Mouse (Mus musculus) erythroblast, embryonic 14.5 days (primary cell): ENCODE data around the gene Itgam. TPM values are rescaled to one million over a fixed set of nuclear protein-coding genes. Genes with fewer than 3 reads are reported as not detected.

Experiments used
- H3K27me3 ChIP-seq: 2 replicates; pipeline ENCODE4 v1.6.1; 2012; ENCODE audit warnings: inconsistent platforms; ENCODE audit not compliant: control insufficient read depth
- H3K36me3 ChIP-seq: 2 replicates; pipeline ENCODE4 v1.6.1; 2012; ENCODE audit warnings: mild to moderate bottlenecking, inconsistent platforms; ENCODE audit not compliant: control insufficient read depth
- H3K4me1 ChIP-seq: 2 replicates; pipeline ENCODE4 v1.6.1; 2012; ENCODE audit warnings: inconsistent platforms; ENCODE audit not compliant: control insufficient read depth
- H3K4me3 ChIP-seq: replicated peaks from 2 replicates; pipeline ENCODE3; 2012; ENCODE audit warnings: moderate library complexity, mild to moderate bottlenecking, inconsistent platforms
- H3K9me3 ChIP-seq: 2 replicates; pipeline ENCODE4 v1.6.1; 2012; ENCODE audit warnings: low read length, inconsistent platforms, mixed read lengths; ENCODE audit not compliant: control insufficient read depth
- GATA1 ChIP-seq: IDR thresholded peaks from 2 replicates; pipeline ENCODE4 v1.6.1; 2012; ENCODE audit warnings: low read length, inconsistent platforms, mixed read lengths
- TAL1 ChIP-seq: IDR thresholded peaks from 3 replicates; pipeline ENCODE4 v1.6.1; 2012; ENCODE audit warnings: low read length, inconsistent platforms, mixed read lengths
- polyA plus RNA-seq: library from polyadenylated mRNA; stranded (reverse); fragments of >175 nt; gene quantifications from 2 replicates; pipeline ENCODE4 v1.2.3, GENCODE M21; 2012

Gene Itgam
- polyA plus RNA-seq, 1 experiment, result 0.01 TPM

DNA sequence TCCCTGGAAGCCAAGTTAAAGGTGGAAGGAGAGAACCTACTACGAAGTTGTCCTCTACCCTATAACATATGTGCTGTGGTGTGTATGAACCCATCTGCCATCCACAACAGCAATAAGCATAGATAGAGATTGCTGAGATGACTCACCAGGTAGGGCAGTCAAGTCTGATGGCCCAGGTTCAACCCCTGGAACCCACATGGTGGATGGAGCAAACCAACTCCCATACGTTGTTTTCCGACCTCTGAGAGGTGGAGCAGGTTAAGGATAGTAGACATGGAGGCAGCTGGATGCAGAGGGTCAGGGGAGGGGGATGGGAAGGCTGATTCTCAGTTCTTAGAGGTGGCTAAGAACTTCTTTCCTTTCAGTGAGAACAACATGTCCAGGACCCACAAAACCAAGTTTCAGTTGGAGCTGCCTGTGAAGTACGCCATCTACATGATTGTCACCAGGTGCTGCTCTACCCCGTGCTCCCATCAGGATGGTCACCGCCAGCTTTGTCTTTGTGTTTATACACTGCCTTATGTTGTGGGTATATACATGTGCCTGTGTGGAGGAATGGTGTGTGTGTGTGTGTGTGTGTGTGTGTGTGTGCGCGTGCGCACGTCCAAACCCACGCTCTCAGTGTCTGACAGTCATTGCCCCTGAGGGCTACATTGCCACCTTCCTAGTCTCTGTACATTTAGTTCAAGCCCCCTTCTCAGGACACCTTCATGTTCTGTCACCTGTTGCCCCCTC is 52.1 kb downstream of the Itgam start:
- no peaks in the 10 kb centered on the region for H3K36me3 ChIP-seq
- H3K27me3 ChIP-seq, result no peaks in the 10 kb centered on the region
- no peak overlapping the region for H3K4me3 ChIP-seq
- TF ChIP-seq GATA1 (no peak), TAL1 (no peak)
- no peaks in the 10 kb centered on the region for H3K4me1 ChIP-seq
- no peaks in the 10 kb centered on the region for H3K9me3 ChIP-seq

DNA sequence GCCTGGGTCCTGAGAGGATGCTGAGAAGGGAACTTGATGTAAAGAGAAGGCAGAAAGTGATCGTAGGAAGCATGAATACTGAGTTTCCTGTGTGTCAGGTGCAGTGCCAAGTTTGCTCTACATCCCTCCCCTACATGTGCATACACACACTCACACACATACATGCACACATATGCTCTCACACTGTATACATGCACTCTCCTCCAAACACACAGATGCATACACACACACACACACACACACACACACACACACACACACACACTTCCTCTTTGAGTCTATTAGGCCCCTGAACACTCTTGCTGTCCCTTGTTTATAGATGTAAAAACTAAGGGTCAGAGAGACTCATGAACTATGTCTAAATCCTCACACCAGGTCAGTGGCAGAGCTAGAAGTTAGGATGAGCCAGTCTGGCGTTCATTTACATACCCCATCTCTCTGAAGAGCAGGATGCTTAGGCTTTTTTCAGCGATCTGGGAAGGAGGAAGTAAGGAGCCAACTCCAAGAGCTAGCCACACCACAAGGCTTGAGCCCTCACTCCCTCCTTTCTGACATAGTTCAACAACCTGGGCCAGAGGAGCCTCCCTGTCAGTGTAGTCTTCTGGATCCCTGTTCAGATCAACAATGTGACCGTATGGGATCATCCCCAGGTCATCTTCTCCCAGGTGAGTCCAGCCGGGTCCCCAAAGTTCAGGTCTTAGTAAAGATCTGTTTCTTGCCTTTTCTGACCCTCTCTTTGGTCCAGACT is 52.9 kb downstream of the Itgam start:
- TF ChIP-seq GATA1 (no peak), TAL1 (no peak)
- Histone ChIP-seq H3K27me3 (no peaks in the 10 kb centered on the region), H3K9me3 (no peaks in the 10 kb centered on the region), H3K36me3 (no peaks in the 10 kb centered on the region), H3K4me1 (no peaks in the 10 kb centered on the region), H3K4me3 (no peak overlapping the region)

DNA sequence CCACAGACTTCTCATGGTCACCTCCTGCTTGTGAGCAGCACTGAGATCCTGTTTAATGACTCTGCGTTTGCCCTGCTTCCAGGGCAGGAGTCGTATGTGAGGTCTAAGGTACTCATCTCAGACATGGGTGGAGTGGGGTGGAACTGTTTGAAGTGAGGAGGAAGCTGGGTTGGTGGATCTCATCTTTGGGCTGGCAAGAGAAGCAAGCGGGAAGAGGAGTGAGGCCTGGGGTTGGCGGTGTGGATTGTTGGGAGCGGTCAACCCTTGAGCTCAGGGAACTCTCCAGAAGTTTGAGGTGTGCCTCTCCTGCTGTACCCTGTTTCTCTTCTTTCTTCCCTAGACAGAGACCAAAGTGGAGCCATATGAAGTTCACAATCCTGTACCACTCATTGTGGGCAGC is 54.0 kb downstream of the Itgam start:
- no peaks in the 10 kb centered on the region for H3K9me3 ChIP-seq
- no peaks in the 10 kb centered on the region for H3K27me3 ChIP-seq
- no peak for TF ChIP-seq TAL1
- no peak for TF ChIP-seq GATA1
- H3K36me3 ChIP-seq, result no peaks in the 10 kb centered on the region
- H3K4me1 ChIP-seq, result no peaks in the 10 kb centered on the region
- H3K4me3 ChIP-seq, result no peak overlapping the region

DNA sequence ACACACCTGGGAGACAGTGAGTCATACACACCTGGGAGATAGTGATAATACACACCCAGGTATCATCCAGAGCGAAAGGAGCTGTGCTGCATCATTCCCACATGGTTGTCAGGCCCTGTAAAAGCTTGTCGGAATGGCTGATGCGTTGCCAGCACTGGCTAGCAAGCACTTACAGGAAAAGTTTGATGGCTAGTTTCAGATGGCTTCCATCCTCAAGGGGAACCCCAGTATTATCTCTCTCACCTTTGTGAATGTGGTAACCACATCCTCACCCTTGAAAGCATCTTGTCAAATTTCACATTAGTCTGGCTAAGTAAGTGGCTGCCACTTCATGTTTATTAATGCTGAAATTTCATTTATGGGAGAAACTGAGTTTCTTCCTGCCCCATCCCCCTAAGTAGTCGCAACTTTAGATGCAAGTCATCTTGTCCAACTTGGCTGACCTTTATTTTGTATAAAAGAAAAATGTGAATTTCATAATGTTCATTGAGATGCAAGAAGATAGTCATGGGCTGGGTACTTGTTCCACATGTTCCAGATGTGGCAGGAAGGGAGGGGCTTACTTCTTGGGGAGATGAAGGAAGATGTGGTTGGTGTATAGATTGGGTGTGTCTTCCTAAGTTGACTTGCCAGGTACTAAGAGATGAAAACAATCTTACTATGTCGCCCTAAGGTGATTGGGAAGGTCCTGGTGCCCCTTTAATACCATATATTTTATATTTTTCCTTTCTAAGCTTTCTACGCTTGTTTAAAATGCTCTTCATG is 57.5 kb downstream of the Itgam start:
- Histone ChIP-seq H3K27me3 (no peaks in the 10 kb centered on the region), H3K4me1 (no peaks in the 10 kb centered on the region), H3K4me3 (no peak overlapping the region), H3K36me3 (no peaks in the 10 kb centered on the region), H3K9me3 (no peaks in the 10 kb centered on the region)
- no peak for TF ChIP-seq GATA1
- TF ChIP-seq TAL1, result no peak

DNA sequence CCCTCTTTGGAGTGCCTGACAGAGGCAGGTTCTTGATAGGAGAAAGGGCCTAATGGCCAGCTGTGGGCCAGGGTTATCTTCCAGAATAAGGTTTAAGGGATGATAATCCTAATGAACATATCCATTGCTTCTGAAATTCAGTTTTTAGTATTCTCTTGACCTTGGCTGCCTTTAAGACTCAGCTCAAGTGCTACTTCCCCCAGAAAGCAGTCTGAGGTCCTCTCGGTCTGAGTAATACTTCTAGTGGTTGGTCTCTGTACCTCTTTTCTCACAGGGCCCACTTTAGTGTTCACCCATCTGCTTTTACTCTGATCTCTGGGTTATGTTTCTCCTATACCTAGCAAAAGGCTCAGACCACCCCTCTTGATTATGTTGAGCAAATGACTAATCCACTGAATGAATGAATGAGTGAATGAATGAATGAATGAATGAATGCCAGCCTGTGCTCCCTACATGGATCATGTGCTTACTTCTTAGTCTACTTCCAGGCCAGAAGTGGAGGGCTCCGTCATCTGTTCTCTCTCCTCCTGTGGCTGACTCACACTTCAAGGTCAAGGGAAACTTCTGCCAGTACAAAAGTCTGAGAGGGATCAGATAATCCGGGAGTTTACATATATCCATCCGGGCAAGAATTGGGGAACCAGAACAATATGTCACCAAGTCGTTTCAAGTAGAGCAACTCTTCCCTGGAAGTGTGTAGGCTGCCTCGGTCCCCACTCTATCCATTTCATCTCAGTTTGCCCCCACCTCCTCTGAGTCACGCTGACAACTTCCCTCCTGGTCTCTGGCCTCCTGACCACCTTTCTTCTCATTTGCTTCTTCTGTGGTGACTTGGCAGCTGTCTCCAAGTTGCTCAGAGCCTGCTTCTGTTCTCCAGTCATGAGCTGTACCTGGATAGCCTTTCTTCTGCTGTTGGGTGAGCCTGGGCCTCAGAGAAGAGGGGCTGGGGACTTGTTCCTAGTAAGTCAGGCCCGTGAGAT is 66.6 kb downstream of the Itgam start, which contains the start of gene Itgax:
Gene Itgax (plus strand): TSS at position 807 of the 980 bp plus-strand sequence.
- no peaks in the 10 kb centered on the region for H3K9me3 ChIP-seq
- no peaks in the 10 kb centered on the region for H3K36me3 ChIP-seq
- no peaks in the 10 kb centered on the region for H3K27me3 ChIP-seq
- no peaks in the 10 kb centered on the region for H3K4me1 ChIP-seq
- TF ChIP-seq TAL1, result no peak
- TF ChIP-seq GATA1, result no peak
- H3K4me3 ChIP-seq, result no peak within 1 kb of the TSS

DNA sequence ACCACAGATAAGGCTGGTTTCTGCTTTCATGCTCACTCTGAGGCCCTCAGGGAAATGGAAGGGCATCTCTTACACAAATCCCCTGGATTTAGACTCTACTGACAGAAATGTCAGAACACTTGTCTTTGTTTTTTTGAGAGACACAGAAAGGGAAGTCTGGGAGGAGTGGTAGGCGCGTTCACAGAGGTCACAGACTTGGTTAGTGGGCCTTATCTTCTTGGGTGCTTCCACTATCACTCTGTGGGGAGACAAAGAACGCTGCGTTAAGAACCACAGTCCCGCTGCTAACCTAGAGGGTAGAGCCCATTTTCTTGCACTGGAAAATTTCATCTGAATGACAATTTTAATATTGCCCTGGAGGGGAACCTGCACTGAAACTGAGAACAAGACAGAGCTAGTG is 69.7 kb downstream of the Itgam start:
- Histone ChIP-seq H3K36me3 (no peaks in the 10 kb centered on the region), H3K4me3 (no peak overlapping the region), H3K27me3 (no peaks in the 10 kb centered on the region), H3K9me3 (no peaks in the 10 kb centered on the region), H3K4me1 (no peaks in the 10 kb centered on the region)
- TF ChIP-seq GATA1 (no peak), TAL1 (no peak)

DNA sequence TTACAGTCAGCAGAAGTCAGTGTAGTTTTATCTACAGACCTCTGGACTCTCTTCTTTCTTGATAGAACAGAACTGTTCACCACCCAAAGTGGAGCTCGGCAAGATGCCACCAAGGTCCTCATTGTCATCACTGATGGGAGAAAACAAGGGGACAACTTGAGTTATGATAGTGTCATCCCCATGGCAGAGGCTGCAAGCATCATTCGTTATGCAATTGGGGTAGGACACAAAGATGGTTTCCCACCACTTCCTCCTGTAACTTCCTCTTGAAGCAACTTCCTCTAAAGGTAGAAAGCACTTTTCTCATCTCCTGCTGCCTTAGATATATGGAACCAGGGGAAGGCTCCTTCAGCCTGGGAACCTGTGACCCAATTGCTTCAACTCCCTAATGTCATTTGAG is 71.2 kb downstream of the Itgam start:
- Histone ChIP-seq H3K27me3 (no peaks in the 10 kb centered on the region), H3K36me3 (no peaks in the 10 kb centered on the region), H3K9me3 (no peaks in the 10 kb centered on the region), H3K4me3 (no peak overlapping the region), H3K4me1 (no peaks in the 10 kb centered on the region)
- TF ChIP-seq GATA1 (no peak), TAL1 (no peak)

DNA sequence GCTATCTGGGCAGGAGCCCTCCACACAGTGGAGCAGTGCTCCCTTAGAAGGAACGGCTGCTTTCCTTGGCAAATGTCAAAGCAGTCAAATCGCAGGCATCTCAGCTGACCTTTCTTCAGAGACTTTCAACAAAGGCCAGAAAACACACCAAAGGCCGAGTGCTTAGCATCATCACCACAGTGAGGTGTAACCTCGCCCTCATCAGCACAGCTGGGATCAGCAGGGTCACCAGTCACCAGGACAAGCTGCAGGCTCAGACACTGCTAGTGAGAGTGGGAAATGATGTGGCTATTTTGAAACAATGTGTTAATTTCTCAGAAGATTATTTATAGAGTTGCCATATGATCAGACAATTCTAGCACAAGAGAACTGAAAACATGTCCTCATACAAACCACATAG is 74.5 kb downstream of the Itgam start:
- TF ChIP-seq GATA1, result no peak
- TF ChIP-seq TAL1, result no peak
- no peaks in the 10 kb centered on the region for H3K27me3 ChIP-seq
- no peaks in the 10 kb centered on the region for H3K36me3 ChIP-seq
- no peaks in the 10 kb centered on the region for H3K9me3 ChIP-seq
- H3K4me3 ChIP-seq, result no peak overlapping the region
- no peaks in the 10 kb centered on the region for H3K4me1 ChIP-seq
